Mouse (Mus musculus) intestine, embryonic 14.5 days (tissue): ENCODE data around the gene Pcgf2. TPM values are rescaled to one million over a fixed set of nuclear protein-coding genes. Genes with fewer than 3 reads are reported as not detected.
A peak's percentile ranks its signal among the peaks of the same experiment; 100 is the strongest.

Source experiments
- ATAC-seq: fragments of 200-750 bp; cut with Nextera tagmentation; replicated peaks from 2 replicates; pipeline ENCODE4 v1.8.0; 2017; ENCODE audit warnings: low read depth, moderate number of reproducible peaks, moderate TSS enrichment, moderate library complexity; ENCODE audit not compliant: low FRiP score, low TSS enrichment
- DNase-seq: peaks from one replicate; pipeline ENCODE4 v3.0.0-alpha.2; 2018; ENCODE audit warnings: low spot score
- H3K27ac ChIP-seq: fragments of 300-500 bp; sonication (generic); 2 replicates; pipeline ENCODE4 v1.5.1; 2014; ENCODE audit warnings: low read depth, mild to moderate bottlenecking, control low read depth
- H3K27me3 ChIP-seq: fragments of 300-500 bp; sonication (generic); replicated peaks from 2 replicates; pipeline ENCODE4 v1.6.1; 2014; ENCODE audit warnings: low read length, control low read depth; ENCODE audit not compliant: control insufficient read depth, insufficient read depth
- H3K36me3 ChIP-seq: fragments of 300-500 bp; sonication (generic); 2 replicates; pipeline ENCODE4 v1.6.1; 2014; ENCODE audit warnings: low read length, control low read depth; ENCODE audit not compliant: control insufficient read depth, insufficient read depth
- H3K4me1 ChIP-seq: fragments of 300-500 bp; sonication (generic); replicated peaks from 2 replicates; pipeline ENCODE4 v1.6.1; 2014; ENCODE audit warnings: low read length, control low read depth, mixed read lengths; ENCODE audit not compliant: control insufficient read depth, insufficient read depth
- H3K4me2 ChIP-seq: fragments of 300-500 bp; sonication (generic); 2 replicates; pipeline ENCODE4 v1.6.1; 2014; ENCODE audit warnings: low read length
- H3K4me3 ChIP-seq: fragments of 300-500 bp; sonication (generic); 2 replicates; pipeline ENCODE4 v1.5.1; 2014; ENCODE audit warnings: low read depth, low read length, control low read depth, mixed read lengths
- H3K9ac ChIP-seq: fragments of 300-500 bp; sonication (generic); 2 replicates; pipeline ENCODE4 v1.6.1; 2014; ENCODE audit warnings: mild to moderate bottlenecking, low read length
- H3K9me3 ChIP-seq: fragments of 300-500 bp; sonication (generic); 2 replicates; pipeline ENCODE4 v1.6.1; 2016; ENCODE audit warnings: low read length, control low read depth; ENCODE audit not compliant: control insufficient read depth
- WGBS: fragments of 180-500 bp; shearing (Covaris S2); extraction: QIAGEN DNeasy Blood & Tissue Kit; methylation state at CpG from one replicate; pipeline ENCODE4 v1.1.7; 2014; 5-methylcytosine and 5-hydroxymethylcytosine counted together
- polyA plus RNA-seq: library from polyadenylated mRNA; unstranded; fragments of >200 nt; fragmentation: Nextera tagmentation; extraction: Ambion mirVana; gene quantifications from 2 replicates; pipeline ENCODE4 v1.2.1, GENCODE M21; 2014

Gene Pcgf2
- polyA plus RNA-seq, 1 experiment from 2014 or later = 19.7 TPM

DNA sequence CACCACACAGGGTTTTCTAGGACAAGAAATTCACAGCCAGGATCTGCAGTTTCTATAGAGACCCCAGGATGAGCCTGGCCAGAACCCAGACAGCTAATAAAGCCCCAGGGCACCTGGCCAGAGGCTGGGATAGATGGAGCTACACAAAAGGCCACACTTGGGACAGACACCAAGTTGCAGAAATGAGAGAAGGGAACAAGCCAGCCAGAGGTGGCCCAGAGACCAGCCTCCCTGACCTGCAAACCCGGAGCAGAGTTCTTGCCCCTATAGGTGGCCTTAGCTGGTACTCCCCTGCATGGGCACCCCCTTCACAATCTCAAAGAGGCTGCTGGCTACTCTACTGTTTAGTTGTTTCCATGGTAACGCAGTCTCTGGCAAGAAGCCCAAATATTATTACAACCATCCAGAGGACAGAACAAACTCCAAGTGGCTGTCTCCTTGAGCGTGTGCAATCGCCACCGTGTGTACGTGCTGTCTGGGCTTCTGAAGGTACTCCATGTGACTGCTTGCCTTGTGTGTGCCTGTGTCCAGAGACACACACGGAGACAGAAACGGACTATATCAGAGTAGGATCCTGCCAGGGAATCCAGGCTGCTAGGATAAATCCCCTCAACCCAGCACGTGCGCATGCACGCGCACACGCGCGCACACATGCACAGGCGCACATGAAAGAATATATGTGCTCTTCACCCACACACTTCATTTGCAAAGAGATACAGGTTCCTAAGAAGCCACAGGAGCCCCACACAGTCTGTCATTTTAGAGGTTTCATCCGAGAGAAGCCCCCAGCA lies 5.2 kb downstream of the Pcgf2 start:
- no peak overlapping the region for H3K4me3 ChIP-seq
- 49% methylated on average over 17 of the region's 17 CpGs for WGBS
- H3K27me3 ChIP-seq = no peaks in the 10 kb centered on the region
- H3K4me2 ChIP-seq = peak overlapping the region; percentile 20
- DNase-seq = peak; percentile 78
- H3K9me3 ChIP-seq = no peaks in the 10 kb centered on the region
- ATAC-seq = no peak
- no peak overlapping the region for H3K9ac ChIP-seq
- H3K4me1 ChIP-seq = peaks cover 35% of the 10 kb centered on the region
- H3K27ac ChIP-seq = peak overlapping the region; percentile 24
- H3K36me3 ChIP-seq = peaks cover 39% of the 10 kb centered on the region

DNA sequence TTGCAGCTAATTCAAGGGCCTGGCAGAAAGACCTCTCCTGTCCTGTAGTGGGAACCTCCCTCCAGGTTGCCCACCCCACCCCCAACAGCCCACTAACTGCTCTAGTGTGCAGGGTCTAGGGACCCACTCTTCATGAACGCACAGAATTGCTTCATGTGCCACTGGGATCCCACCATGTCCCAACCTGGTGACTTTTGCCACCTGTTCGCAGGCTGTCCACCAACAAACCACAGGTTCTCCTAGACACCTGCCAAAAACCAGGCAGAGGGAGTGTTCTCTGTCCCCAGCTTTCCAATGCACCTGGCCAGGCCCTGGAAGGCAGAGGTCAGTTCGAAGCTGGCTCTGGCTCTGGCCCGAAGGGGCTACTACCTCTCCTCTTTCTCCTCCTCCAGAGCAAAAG lies 5.9 kb downstream of the Pcgf2 start:
- WGBS = 85% methylated on average over 4 of the region's 4 CpGs
- Histone ChIP-seq H3K4me1 (peaks cover 35% of the 10 kb centered on the region), H3K9me3 (no peaks in the 10 kb centered on the region), H3K27ac (peak overlapping the region; percentile 24), H3K4me2 (no peak overlapping the region), H3K36me3 (peaks cover 46% of the 10 kb centered on the region), H3K27me3 (no peaks in the 10 kb centered on the region), H3K4me3 (no peak overlapping the region), H3K9ac (no peak overlapping the region)
- DNase-seq (no peak), ATAC-seq (no peak)

DNA sequence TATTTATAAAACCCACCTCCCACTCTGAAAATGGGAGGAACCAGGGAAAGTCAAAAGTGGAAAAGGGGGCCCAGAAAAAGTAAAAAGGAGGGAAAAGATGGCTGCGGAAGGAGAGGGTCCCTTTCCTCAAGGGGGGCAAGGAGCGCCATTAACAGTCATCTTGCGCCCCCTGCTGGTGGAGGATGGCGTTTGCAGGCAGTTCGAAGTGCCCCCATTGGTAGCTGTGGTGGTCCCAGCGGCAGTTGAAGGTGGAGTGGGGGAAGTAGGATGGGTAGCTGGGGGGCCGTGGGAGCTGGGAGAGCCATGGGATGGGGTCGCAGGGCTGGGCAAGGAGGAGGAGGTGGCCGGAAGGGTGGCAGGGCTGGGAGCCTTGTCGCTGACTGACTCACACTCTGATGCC lies 10.4 kb downstream of the Pcgf2 start:
- H3K9me3 ChIP-seq = no peaks in the 10 kb centered on the region
- H3K27ac ChIP-seq = no peak overlapping the region
- peaks cover 53% of the 10 kb centered on the region for H3K36me3 ChIP-seq
- H3K4me3 ChIP-seq = no peak overlapping the region
- no peak overlapping the region for H3K9ac ChIP-seq
- WGBS = 30% methylated on average over 10 of the region's 10 CpGs
- ATAC-seq = no peak
- DNase-seq = peak; percentile 88
- peaks cover 20% of the 10 kb centered on the region for H3K4me1 ChIP-seq
- no peaks in the 10 kb centered on the region for H3K27me3 ChIP-seq
- H3K4me2 ChIP-seq = no peak overlapping the region

DNA sequence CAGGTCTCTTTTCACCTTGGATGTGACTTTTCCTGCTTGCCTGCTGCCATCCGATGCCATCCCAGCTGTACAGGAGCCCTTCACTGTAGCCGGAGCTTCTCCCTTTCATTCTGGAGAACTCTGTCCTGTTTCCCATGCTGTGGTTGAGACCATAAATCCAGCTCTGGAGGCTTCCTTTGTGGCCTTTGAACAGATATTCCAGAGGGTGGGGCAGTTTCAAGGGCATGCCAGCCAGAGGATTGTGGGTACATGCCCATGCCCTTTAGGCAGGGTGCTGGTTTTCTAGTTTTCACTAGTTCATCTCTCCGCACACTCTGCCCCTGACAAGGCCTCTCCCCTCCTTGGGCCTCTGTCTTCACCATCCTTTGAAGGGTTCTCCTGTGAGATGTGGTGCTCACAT lies 13.2 kb downstream of the Pcgf2 start:
- H3K4me3 ChIP-seq = no peak overlapping the region
- H3K9me3 ChIP-seq = no peaks in the 10 kb centered on the region
- H3K27me3 ChIP-seq = no peaks in the 10 kb centered on the region
- 79% methylated on average over 3 of the region's 3 CpGs for WGBS
- DNase-seq (no peak), ATAC-seq (no peak)
- H3K4me2 ChIP-seq = 0 out of 2 replicates have a peak overlapping the region, but pooled peaks have one; percentile 59
- H3K36me3 ChIP-seq = peaks cover 47% of the 10 kb centered on the region
- no peak overlapping the region for H3K27ac ChIP-seq
- H3K4me1 ChIP-seq = peaks cover 13% of the 10 kb centered on the region
- H3K9ac ChIP-seq = no peak overlapping the region

DNA sequence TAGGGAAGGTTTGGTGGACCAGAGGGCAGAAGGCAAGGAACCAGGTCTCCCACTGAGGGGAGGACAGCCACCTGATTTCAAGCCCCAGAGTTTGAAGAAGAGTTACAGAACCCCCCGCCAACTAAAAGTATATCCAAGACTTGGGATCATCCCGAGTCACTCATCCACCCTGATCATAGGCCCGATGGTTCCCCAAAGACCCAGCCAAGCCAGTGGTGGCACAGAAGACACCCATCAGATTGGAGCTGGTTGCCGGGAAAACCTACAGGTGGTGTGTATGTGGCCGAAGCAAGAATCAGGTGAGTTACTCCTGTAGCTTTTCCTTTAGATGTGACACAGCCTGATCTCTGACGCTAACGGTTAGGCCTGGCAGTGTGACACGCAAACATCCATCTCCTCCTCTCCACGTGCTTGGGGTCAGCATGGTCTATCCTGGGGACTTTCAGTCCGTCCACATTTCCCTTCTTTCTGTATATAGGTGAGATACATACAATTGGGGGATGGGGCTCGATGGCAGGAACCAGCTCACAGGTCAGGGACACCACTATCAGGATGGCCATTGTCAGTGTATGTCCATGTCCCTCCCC lies 13.9 kb downstream of the Pcgf2 start:
- ATAC-seq = no peak
- Histone ChIP-seq H3K36me3 (peaks cover 47% of the 10 kb centered on the region), H3K27me3 (no peaks in the 10 kb centered on the region), H3K4me3 (peak overlapping the region; percentile 33), H3K4me2 (peak overlapping the region; percentile 59), H3K9me3 (no peaks in the 10 kb centered on the region), H3K4me1 (peaks cover 13% of the 10 kb centered on the region), H3K27ac (no peak overlapping the region), H3K9ac (peak overlapping the region; percentile 39; the same call in 1 of the 2 replicates)
- WGBS = 60% methylated on average over 11 of the region's 11 CpGs
- DNase-seq = no peak

DNA sequence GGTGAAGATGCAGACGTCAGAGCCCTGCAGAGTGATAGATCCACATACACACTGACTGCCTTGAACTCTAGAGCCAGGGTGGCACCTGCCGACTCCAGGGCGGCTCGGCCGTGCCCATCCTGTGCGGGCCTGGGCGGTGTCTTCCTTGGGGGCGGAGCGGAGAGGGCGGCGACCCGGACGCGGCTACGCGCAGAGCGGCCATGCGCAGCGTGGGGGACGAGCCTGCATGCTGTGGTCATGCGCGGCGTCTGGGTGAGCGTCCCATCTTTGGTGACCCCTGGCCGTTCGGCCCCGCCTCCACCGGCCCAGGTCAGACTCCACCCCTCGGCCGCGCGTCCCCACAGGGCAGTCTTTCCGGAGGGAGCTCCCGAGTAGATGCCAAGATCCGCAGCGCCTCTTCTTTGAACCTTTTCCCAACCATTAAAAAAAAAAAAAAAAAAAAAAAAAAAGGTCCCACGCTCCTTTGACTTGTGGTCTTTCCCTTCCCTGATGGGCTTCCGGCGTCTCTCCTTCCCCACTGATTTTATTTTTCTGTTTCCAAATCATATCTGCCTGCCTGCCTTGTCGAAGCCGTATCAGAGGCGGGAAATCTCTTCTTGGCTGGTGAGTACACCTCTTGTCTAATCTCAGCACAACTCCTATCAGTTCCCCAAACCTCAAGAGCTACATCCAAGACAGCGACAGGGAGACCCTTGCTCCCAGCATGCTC lies 14.5 kb downstream of the Pcgf2 start, which contains the start of gene Cisd3:
TSS of gene Cisd3 (plus strand) at position 214 of the 709 bp plus-strand sequence.
- under 1% methylated on average over 43 of the region's 43 CpGs for WGBS
- H3K9ac ChIP-seq = peak within 1 kb of the TSS; percentile 39
- no peaks in the 10 kb centered on the region for H3K27me3 ChIP-seq
- peak within 1 kb of the TSS; percentile 59 for H3K4me2 ChIP-seq
- H3K4me3 ChIP-seq = peak within 1 kb of the TSS; percentile 33
- DNase-seq = peak; percentile 81
- H3K4me1 ChIP-seq = peaks cover 13% of the 10 kb centered on the region
- ATAC-seq = peak; percentile 84
- H3K27ac ChIP-seq = peak within 1 kb of the TSS; percentile 38; the same call in 1 of the 2 replicates
- no peaks in the 10 kb centered on the region for H3K9me3 ChIP-seq
- peaks cover 46% of the 10 kb centered on the region for H3K36me3 ChIP-seq

DNA sequence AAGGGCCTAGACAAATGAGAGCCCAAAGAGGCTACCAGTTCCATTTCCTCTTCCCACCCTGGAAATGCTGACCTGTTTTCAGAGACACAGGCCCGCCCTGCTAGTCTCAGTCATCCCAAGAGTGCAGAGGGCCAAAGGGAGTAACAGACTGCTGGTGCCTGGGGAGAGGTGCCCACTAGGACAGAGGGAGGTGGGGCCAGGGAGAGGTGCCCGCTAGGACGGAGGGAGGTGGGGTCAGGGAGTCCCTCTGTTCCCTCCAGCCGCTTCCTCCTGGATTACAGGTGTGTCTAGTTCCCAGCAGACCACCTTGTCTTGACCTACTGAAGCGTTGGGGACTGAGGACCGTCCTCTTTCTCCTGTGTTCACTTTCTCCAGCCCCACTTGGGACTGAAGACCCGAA lies 15.5 kb downstream of the Pcgf2 start:
- ATAC-seq (no peak), DNase-seq (no peak)
- no peaks in the 10 kb centered on the region for H3K27me3 ChIP-seq
- no peak overlapping the region for H3K4me2 ChIP-seq
- H3K9me3 ChIP-seq = no peaks in the 10 kb centered on the region
- H3K4me3 ChIP-seq = no peak overlapping the region
- H3K4me1 ChIP-seq = peaks cover 13% of the 10 kb centered on the region
- no peak overlapping the region for H3K9ac ChIP-seq
- peak overlapping the region; percentile 38; the same call in 1 of the 2 replicates for H3K27ac ChIP-seq
- H3K36me3 ChIP-seq = peaks cover 45% of the 10 kb centered on the region
- 38% methylated on average over 7 of the region's 7 CpGs for WGBS

DNA sequence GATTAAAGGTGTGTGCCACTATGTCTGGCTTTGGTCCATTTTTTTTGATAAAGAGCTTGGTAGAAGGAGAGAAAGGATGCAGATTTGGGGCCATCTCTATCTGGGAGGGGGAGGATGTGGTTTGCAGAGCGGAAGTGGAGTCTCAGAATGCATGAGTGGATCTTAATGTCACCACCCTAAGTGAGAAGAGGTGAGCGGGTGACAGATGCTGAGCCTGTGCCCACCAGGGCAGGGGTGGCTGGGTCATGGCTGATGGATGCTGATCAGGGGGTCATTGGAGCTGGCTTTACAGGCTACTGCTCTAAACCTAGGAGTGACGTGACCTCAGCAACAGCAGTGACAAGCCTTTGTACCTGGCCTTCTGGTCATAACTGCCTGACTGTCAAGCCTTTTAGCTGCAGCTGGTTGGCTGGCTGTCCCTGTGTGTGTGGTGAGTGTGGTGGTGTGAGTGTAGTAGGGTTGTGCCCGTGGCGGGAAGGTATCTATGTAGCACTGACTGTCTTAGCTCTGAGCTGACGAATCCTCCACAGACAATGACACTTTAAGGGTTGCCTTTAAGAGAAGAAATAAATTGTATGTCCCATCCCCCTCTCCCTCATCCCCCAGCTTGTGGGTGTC lies 16.1 kb downstream of the Pcgf2 start:
- no peaks in the 10 kb centered on the region for H3K27me3 ChIP-seq
- ATAC-seq = no peak
- 78% methylated on average over 6 of the region's 6 CpGs for WGBS
- H3K4me2 ChIP-seq = no peak overlapping the region
- no peak overlapping the region for H3K9ac ChIP-seq
- peaks cover 13% of the 10 kb centered on the region for H3K4me1 ChIP-seq
- no peaks in the 10 kb centered on the region for H3K9me3 ChIP-seq
- no peak overlapping the region for H3K27ac ChIP-seq
- no peak overlapping the region for H3K4me3 ChIP-seq
- no peak for DNase-seq
- H3K36me3 ChIP-seq = peaks cover 45% of the 10 kb centered on the region
